Mouse (Mus musculus) layer of hippocampus, adult 2 months (tissue): ENCODE data around the gene Chd1l. TPM values are rescaled to one million over a fixed set of nuclear protein-coding genes. Genes with fewer than 3 reads are reported as not detected.

Experiments
- DNase-seq, 2 experiments: peaks; one replicate each; pipeline ENCODE4 v3.0.0; 2022; ENCODE audit warnings: low spot score in 2 of 2
- H3K27ac ChIP-seq: fragments of 200-600 bp; 2 replicates; pipeline ENCODE4 v1.8.1; 2022
- H3K4me3 ChIP-seq: fragments of 200-600 bp; 2 replicates; pipeline ENCODE4 v1.8.1; 2022; ENCODE audit warnings: mild to moderate bottlenecking
- CTCF ChIP-seq: fragments of 200-600 bp; conservative IDR thresholded peaks from 2 replicates; pipeline ENCODE4 v1.8.1; 2022; ENCODE audit warnings: antibody characterized with exemption, mild to moderate bottlenecking, moderate library complexity
- total RNA-seq, 2 experiments: library from RNA; stranded (reverse); gene quantifications; 2 replicates each; pipeline ENCODE4 v1.2.3; 2021

Gene Chd1l
- total RNA-seq, 2 experiments from 2014 or later, result 10.7 to 12.1 TPM

DNA sequence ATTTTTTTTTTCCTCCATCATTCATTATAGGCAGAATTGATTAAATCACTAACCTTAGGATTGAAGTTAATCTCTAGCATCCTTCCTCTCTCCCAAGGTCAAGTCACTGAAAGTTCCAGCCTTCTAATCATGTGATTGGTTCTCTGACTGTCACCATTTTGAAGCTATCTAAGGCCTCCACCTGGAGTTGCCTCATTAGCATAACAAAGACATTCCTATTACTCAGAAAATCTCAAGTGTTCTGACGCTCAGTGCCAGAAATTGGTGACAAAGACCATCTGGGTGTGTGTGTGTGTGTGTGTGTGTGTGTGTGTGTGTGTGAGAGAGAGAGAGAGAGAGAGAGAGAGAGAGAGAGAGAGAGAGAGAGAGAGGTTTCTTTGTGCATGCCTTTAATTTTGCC, 69.8 kb downstream of the Chd1l start:
- DNase-seq, result no peak
- no peak overlapping the region for H3K27ac ChIP-seq
- no peak for TF ChIP-seq CTCF

DNA sequence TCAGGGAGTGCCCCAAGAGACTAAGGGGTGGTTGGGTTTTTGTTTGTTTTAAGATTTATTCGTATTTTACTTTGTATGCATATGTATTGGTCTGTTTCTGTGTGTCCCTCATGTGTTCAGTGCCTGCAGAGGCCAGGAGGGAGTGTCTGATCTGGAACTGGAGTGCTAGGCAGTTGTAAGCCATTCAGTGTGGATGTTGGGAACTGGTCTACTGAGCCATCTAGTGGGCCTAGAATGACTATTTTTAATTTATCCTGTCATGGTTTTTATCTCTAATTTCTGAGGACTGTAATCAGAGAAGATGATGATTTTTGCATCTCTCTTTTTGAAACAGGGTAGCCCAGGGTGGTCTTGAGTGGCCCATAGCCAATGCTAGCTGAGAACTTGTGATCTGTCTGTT, 71.4 kb downstream of the Chd1l start:
- TF ChIP-seq CTCF, result peak; percentile 70
- Histone ChIP-seq H3K27ac (no peak overlapping the region), H3K4me3 (no peak overlapping the region)
- DNase-seq, result no peak

More for the DNA sequence above, 69.8 kb downstream of the Chd1l start:
- no peak overlapping the region for H3K4me3 ChIP-seq

DNA sequence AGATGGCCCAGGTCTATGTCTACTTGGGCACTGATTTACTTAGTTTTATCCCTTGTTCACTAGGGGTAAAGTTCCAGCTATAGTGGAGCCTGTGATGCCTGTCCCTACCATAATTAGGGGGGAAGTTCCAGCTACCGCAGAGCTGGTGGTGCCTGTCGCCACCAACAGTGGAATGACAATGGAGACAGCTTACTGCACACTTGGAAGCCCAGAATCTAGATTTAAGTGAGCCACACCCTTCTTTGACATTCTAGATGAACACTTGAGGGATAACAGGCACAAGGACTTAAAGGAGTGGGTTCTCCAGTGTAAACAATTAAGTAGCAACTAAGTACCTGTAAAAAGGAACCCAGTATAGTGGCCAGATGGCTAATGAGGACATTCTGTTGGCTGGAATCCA, 73.0 kb downstream of the Chd1l start:
- TF ChIP-seq CTCF, result no peak
- no peak for DNase-seq
- Histone ChIP-seq H3K27ac (no peak overlapping the region), H3K4me3 (no peak overlapping the region)

DNA sequence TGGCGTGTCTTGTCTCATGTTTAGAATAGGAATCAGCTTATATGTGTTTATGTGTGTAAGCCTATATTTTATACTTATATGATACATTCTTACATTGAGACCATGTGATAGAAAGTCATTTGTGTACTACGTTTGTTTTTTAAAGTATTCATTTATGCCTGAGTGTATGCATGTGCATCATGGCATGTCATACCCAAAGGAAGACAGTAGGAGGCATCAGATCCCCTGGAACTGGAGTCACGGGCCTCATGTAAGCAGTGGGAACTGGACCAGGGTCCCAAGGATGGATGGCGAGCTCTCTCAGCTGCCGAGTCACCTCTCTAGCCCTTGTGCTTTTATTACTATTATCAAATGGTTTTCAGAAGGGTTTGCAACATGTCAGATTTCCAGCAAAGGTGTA, 74.3 kb downstream of the Chd1l start:
- peak; percentile 18; the same call in 1 of the 2 replicates for TF ChIP-seq CTCF
- Histone ChIP-seq H3K27ac (no peak overlapping the region), H3K4me3 (no peak overlapping the region)
- no peak for DNase-seq

DNA sequence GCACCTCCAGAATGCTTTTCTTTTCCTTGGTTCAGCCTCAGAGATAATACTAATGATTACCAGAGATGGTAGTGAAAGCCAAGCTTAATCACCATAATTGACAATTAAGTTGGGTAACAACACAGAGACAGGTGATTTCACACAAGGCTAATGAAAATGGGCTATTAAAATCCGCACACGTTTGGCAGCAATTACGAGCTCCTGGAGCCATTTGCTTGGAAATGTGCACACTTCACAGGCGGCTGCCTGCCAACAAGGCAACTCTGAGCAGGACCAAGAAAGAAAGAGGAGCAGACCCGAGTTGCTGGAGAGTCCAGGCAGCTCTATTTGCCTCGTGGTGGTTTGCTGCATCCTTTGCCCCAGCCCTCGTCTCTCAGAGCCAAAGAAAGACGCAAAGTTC, 84.5 kb downstream of the Chd1l start:
- Histone ChIP-seq H3K4me3 (no peak overlapping the region), H3K27ac (no peak overlapping the region)
- no peak for TF ChIP-seq CTCF
- DNase-seq, result no peak

DNA sequence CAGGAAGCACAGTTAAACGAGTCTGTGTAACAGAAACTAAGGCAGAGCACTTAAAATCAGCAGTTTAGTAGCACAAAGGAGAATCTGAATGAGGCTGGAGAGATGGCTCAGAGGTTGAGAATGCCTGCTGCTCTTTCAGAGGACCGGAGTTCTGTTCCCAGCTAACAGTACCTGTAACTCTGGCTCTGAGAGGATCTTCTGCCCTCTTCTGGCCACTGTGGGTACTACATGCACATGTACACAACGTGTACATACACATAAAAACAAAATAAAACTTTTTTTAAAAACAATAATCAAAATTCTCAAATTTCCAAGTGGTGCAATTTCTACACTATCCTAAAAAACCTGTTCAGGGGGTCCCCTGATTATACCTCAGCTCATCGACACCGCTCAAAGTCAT, 85.2 kb downstream of the Chd1l start:
- no peak overlapping the region for H3K27ac ChIP-seq
- TF ChIP-seq CTCF, result peak; percentile 82
- DNase-seq, result no peak
- H3K4me3 ChIP-seq, result no peak overlapping the region

- no peak for TF ChIP-seq CTCF
- peak; percentile 62 to 90 for DNase-seq
- H3K27ac ChIP-seq, result peak overlapping the region; percentile 85
- H3K4me3 ChIP-seq, result no peak overlapping the region
Observed at GRCm38 (mm10) chr3:97521946-97522731, 87.9 kb downstream of the Chd1l start.

DNA sequence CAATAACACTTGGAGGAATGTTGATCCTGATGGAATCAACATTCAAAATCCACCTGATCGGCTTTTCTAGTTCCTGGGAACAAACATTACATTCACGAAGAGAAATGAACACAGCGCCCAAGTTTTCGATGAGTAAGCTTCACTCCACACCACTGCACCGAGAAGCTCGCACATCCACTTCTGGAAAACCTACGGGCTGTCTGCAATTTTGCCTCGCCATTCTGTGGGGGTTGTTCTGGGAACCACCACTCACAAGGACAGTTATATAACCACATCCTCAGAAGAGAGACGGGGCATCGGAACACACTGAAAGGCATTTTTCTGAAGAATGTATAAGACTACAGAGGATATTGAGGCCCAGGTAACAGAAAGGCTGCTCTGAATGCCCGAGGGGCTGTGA, 90.1 kb downstream of the Chd1l start:
- no peak overlapping the region for H3K27ac ChIP-seq
- no peak overlapping the region for H3K4me3 ChIP-seq
- no peak for DNase-seq
- TF ChIP-seq CTCF, result no peak

DNA sequence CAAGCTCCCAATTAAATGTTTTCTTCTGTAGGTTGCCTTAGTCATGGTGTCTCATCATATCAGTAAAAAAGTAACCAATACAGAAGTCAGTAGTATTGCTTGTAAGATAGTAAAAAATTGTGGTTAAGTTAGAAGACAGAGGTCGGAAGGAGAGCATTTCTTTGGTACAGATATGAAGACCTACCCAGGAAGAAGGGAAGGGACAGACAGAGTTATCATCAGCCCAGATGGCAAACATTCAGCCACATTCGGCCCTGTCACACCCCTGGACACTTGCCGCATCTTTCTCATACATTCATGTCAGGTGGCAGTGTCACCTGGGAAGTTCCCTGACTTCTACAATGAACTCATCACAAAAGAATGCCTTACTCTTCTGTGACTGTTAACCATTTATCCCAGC, 97.7 kb downstream of the Chd1l start:
- no peak overlapping the region for H3K4me3 ChIP-seq
- TF ChIP-seq CTCF, result no peak
- no peak for DNase-seq
- H3K27ac ChIP-seq, result no peak overlapping the region

Other genes with a start within 250 kb of the Chd1l start
- not detected for gene Olfr1402, start 188.2 kb downstream of the Chd1l start, total RNA-seq
- 1 to 10 TPM; 3.5 to 5.0 TPM for gene Fmo5, start 18.6 kb upstream of the Chd1l start, total RNA-seq
- 10 to 100 TPM; 34.3 to 34.7 TPM for gene Prkab2, start 48.0 kb upstream of the Chd1l start, total RNA-seq
- gene Gm17651, start 64.5 kb upstream of the Chd1l start, total RNA-seq, result not detected